Mouse (Mus musculus): ENCODE measurements around the gene Ccdc85b.

DNA sequence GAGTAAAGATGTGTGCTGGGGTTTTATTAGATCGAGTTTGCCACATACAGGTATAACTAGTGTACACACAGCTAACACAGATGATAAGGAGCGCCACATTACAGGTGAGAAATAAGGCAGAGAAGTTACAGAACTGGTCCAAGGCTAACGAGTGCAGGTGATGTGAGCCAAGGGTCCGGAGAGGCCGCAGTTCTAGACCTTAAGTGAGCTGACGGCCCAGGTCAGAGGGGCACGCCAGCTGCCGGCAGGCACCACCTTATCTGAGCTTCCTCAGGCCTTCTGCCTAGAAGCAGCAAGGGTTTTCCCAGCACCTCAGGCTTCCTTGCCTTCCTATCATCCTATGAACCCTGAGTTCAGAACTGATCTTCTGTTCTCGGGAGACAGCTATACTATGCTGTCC, 38.1 kb downstream of the Ccdc85b start:
- TF ChIP-seq CTCF (IDR thresholded peaks at IDR 0.05; ENCODE audit: borderline replicate concordance, extremely low read depth, insufficient read depth, insufficient read length) (no peak), POLR2A (IDR thresholded peaks at IDR 0.05; ENCODE audit: borderline replicate concordance, extremely low read depth, insufficient read depth, insufficient read length, poor library complexity, severe bottlenecking) (no peak)

All from brain, embryonic 14.5 days (tissue).